Mouse (Mus musculus): ENCODE results near the gene Cdrt4. TPM values are rescaled to one million over a fixed set of nuclear protein-coding genes. Genes with fewer than 3 reads are reported as not detected.
A peak's percentile ranks its signal among the peaks of the same experiment; 100 is the strongest.

Cdrt4 gene
- total and polyA plus RNA-seq, 2 experiments, result not detected

- no peak for TF ChIP-seq POLR2A (IDR thresholded peaks at IDR 0.05; ENCODE audit: extremely low read depth, insufficient read depth, low read length)
- no peak for TF ChIP-seq CTCF (IDR thresholded peaks at IDR 0.05; ENCODE audit: low read depth, low read length)
- Histone ChIP-seq H3K79me2 (ENCODE audit: control insufficient read depth, insufficient read depth, low read length) (no peaks in the 10 kb centered on the region), H3K27me3 (ENCODE audit: control insufficient read depth, insufficient read depth, low read length) (0 out of 2 replicates have a peak, but pooled peaks cover 4% of the 10 kb centered on the region), H3K27ac (replicated peaks; ENCODE audit: insufficient read depth, low read depth, low read length) (no peak overlapping the region), H3K36me3 (ENCODE audit: control insufficient read depth, insufficient read depth, low read length) (no peaks in the 10 kb centered on the region), H3K9ac (ENCODE audit: low read depth, low read length) (no peak overlapping the region), H3K4me3 (ENCODE audit: insufficient read depth, low read depth, low read length) (no peak overlapping the region), H3K4me1 (ENCODE audit: control insufficient read depth, insufficient read depth, low read length) (peaks cover 3% of the 10 kb centered on the region)
- WGBS, result 92% methylated on average over 2 of the region's 2 CpGs
- DNase-seq (ENCODE audit: extremely low read depth, low read depth, low spot score), result no peak
Measured at GRCm38 (mm10) chr11:62913141-62913540, 37.9 kb upstream of the Cdrt4 start.

- Histone ChIP-seq H3K27me3 (ENCODE audit: control insufficient read depth, insufficient read depth, low read length) (0 out of 2 replicates have a peak, but pooled peaks cover 4% of the 10 kb centered on the region), H3K36me3 (ENCODE audit: control insufficient read depth, insufficient read depth, low read length) (no peaks in the 10 kb centered on the region), H3K4me1 (ENCODE audit: control insufficient read depth, insufficient read depth, low read length) (peaks cover 3% of the 10 kb centered on the region), H3K27ac (replicated peaks; ENCODE audit: insufficient read depth, low read depth, low read length) (no peak overlapping the region), H3K4me3 (ENCODE audit: insufficient read depth, low read depth, low read length) (no peak overlapping the region), H3K9ac (ENCODE audit: low read depth, low read length) (no peak overlapping the region), H3K79me2 (ENCODE audit: control insufficient read depth, insufficient read depth, low read length) (no peaks in the 10 kb centered on the region)
- no peak for DNase-seq (ENCODE audit: extremely low read depth, low read depth, low spot score)
- WGBS, result 70% methylated on average over 6 of the region's 6 CpGs
- TF ChIP-seq CTCF (IDR thresholded peaks at IDR 0.05; ENCODE audit: low read depth, low read length) (peak; percentile 37; the same call in 1 of the 2 replicates), POLR2A (IDR thresholded peaks at IDR 0.05; ENCODE audit: extremely low read depth, insufficient read depth, low read length) (no peak)
Measured at GRCm38 (mm10) chr11:62914532-62914931, 36.5 kb upstream of the Cdrt4 start.

- no peak for TF ChIP-seq CTCF (IDR thresholded peaks at IDR 0.05; ENCODE audit: low read depth, low read length)
- no peak for TF ChIP-seq POLR2A (IDR thresholded peaks at IDR 0.05; ENCODE audit: extremely low read depth, insufficient read depth, low read length)
Measured at GRCm38 (mm10) chr11:62915486-62915885, 35.5 kb upstream of the Cdrt4 start.

GRCm38 (mm10) chr11:62916765-62917164 lies 34.2 kb upstream of the Cdrt4 start:
- Histone ChIP-seq H3K4me1 (ENCODE audit: control insufficient read depth, insufficient read depth, low read length) (peaks cover 3% of the 10 kb centered on the region), H3K9ac (ENCODE audit: low read depth, low read length) (no peak overlapping the region), H3K79me2 (ENCODE audit: control insufficient read depth, insufficient read depth, low read length) (no peaks in the 10 kb centered on the region), H3K36me3 (ENCODE audit: control insufficient read depth, insufficient read depth, low read length) (no peaks in the 10 kb centered on the region), H3K27ac (replicated peaks; ENCODE audit: insufficient read depth, low read depth, low read length) (no peak overlapping the region), H3K4me3 (ENCODE audit: insufficient read depth, low read depth, low read length) (no peak overlapping the region), H3K27me3 (ENCODE audit: control insufficient read depth, insufficient read depth, low read length) (0 out of 2 replicates have a peak, but pooled peaks cover 4% of the 10 kb centered on the region)
- TF ChIP-seq POLR2A (IDR thresholded peaks at IDR 0.05; ENCODE audit: extremely low read depth, insufficient read depth, low read length) (no peak), CTCF (IDR thresholded peaks at IDR 0.05; ENCODE audit: low read depth, low read length) (no peak)
- DNase-seq (ENCODE audit: extremely low read depth, low read depth, low spot score), result peak; percentile 67
- 0% methylated on average over 2 of the region's 2 CpGs for WGBS

More at GRCm38 (mm10) chr11:62915486-62915885, 35.5 kb upstream of the Cdrt4 start:
- Histone ChIP-seq H3K79me2 (ENCODE audit: control insufficient read depth, insufficient read depth, low read length) (no peaks in the 10 kb centered on the region), H3K36me3 (ENCODE audit: control insufficient read depth, insufficient read depth, low read length) (no peaks in the 10 kb centered on the region), H3K27me3 (ENCODE audit: control insufficient read depth, insufficient read depth, low read length) (0 out of 2 replicates have a peak, but pooled peaks cover 4% of the 10 kb centered on the region), H3K27ac (replicated peaks; ENCODE audit: insufficient read depth, low read depth, low read length) (no peak overlapping the region), H3K4me1 (ENCODE audit: control insufficient read depth, insufficient read depth, low read length) (peaks cover 3% of the 10 kb centered on the region), H3K9ac (ENCODE audit: low read depth, low read length) (no peak overlapping the region), H3K4me3 (ENCODE audit: insufficient read depth, low read depth, low read length) (no peak overlapping the region)
- DNase-seq (ENCODE audit: extremely low read depth, low read depth, low spot score), result no peak
- 53% methylated on average over 2 of the region's 2 CpGs for WGBS

GRCm38 (mm10) chr11:62919946-62920742 lies 30.8 kb upstream of the Cdrt4 start:
- 0 out of 2 replicates have a peak, but pooled peaks cover 6% of the 10 kb centered on the region for H3K27me3 ChIP-seq (ENCODE audit: control insufficient read depth, insufficient read depth, low read length)
- 84% methylated on average over 6 of the region's 6 CpGs for WGBS
- no peak overlapping the region for H3K4me3 ChIP-seq (ENCODE audit: insufficient read depth, low read depth, low read length)
- H3K36me3 ChIP-seq (ENCODE audit: control insufficient read depth, insufficient read depth, low read length), result no peaks in the 10 kb centered on the region
- H3K79me2 ChIP-seq (ENCODE audit: control insufficient read depth, insufficient read depth, low read length), result no peaks in the 10 kb centered on the region
- H3K27ac ChIP-seq (replicated peaks; ENCODE audit: insufficient read depth, low read depth, low read length), result no peak overlapping the region
- H3K9ac ChIP-seq (ENCODE audit: low read depth, low read length), result no peak overlapping the region
- DNase-seq (ENCODE audit: extremely low read depth, low read depth, low spot score), result no peak
- H3K4me1 ChIP-seq (ENCODE audit: control insufficient read depth, insufficient read depth, low read length), result peaks cover 3% of the 10 kb centered on the region
- no peak for TF ChIP-seq POLR2A (IDR thresholded peaks at IDR 0.05; ENCODE audit: extremely low read depth, insufficient read depth, low read length)
- TF ChIP-seq CTCF (IDR thresholded peaks at IDR 0.05; ENCODE audit: low read depth, low read length), result no peak

GRCm38 (mm10) chr11:62920743-62921050 lies 30.3 kb upstream of the Cdrt4 start:
- TF ChIP-seq POLR2A (IDR thresholded peaks at IDR 0.05; ENCODE audit: extremely low read depth, insufficient read depth, low read length) (no peak), CTCF (IDR thresholded peaks at IDR 0.05; ENCODE audit: low read depth, low read length) (no peak)
- Histone ChIP-seq H3K27ac (replicated peaks; ENCODE audit: insufficient read depth, low read depth, low read length) (no peak overlapping the region), H3K36me3 (ENCODE audit: control insufficient read depth, insufficient read depth, low read length) (no peaks in the 10 kb centered on the region), H3K4me1 (ENCODE audit: control insufficient read depth, insufficient read depth, low read length) (peaks cover 3% of the 10 kb centered on the region), H3K27me3 (ENCODE audit: control insufficient read depth, insufficient read depth, low read length) (0 out of 2 replicates have a peak, but pooled peaks cover 6% of the 10 kb centered on the region), H3K79me2 (ENCODE audit: control insufficient read depth, insufficient read depth, low read length) (no peaks in the 10 kb centered on the region), H3K4me3 (ENCODE audit: insufficient read depth, low read depth, low read length) (no peak overlapping the region), H3K9ac (ENCODE audit: low read depth, low read length) (no peak overlapping the region)
- 49% methylated on average over 5 of the region's 6 CpGs for WGBS
- DNase-seq (ENCODE audit: extremely low read depth, low read depth, low spot score), result no peak
